Mouse (Mus musculus) testis, postnatal 14 days (tissue): ENCODE results near the gene Cacybp.

ENCODE experiments used
- DNase-seq: peaks from one replicate; pipeline ENCODE4 v3.0.0; 2021; ENCODE audit warnings: low spot score

Gene Cacybp

DNA sequence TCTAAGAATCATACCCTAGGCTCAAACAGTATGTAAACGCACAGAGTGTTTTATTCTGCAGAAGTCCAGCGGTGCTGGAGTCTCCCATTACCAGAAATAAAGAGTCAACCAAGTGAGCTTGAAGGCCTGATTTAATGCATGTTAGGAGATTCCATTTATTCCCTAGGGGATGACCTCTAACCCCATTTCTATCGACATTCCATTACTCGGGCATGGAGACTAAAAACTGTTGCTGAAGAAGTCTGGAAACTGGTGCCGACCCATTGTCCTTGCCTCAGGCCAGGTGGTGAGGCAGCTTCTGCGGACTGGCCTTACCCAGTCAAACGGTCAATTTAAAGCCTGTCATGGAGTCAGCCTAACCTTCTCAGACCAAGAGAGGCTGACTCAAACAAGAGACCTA lies 1.5 kb upstream of the Cacybp start:
- DNase-seq, result no peak

DNA sequence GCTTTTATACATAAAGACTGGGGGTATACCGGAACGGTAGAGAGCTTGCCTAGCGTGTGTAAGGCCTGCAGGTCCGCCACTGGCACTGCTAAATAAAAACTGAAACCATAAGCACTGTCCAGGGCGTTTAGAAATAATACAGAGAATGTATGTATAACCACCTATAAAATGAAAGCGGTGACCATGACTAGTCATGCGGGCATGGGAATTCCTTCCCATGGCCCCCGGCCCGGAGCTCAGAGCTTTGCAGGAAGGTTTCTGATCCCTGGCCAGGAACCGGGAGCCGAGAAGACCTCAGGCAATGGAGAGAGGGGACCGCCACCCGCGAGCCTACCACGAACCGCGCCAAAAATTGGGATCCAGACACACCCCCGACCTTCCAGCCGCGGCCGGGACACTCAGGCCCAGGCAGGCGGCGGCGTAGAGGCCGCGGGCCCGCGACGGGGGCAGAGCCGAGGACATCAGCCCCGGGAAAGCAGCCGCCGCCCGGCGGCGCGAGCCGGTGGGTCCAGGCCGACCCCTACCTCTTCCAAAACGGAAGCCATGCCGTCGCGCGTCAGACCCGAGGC lies 468 bp downstream of the Cacybp start:
- DNase-seq, result no peak

GRCm38 (mm10) chr1:160211597-160212122 lies 1.0 kb downstream of the Cacybp start:
- DNase-seq, result no peak

DNA sequence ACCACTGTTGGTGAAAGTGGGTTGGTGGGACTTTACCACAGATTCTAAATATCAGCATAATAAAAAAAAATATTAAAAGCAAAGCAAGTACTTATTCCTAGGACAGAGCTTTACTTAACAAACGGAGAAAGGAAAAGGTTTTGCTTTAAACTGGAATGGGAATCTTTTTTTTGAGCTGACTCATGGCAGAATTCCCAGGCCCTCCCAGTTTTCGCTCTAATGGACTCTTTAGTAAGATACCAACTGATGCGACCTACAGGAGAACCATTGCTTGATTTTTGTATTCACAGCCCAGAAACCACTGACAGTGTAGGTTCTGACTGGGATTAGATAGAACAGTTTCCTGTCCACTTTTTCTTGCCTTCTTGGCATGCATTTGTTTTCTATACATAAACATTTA lies 2.1 kb downstream of the Cacybp start:
- DNase-seq, result no peak

- DNase-seq, result no peak
Observed at GRCm38 (mm10) chr1:160209844-160210243, 2.8 kb downstream of the Cacybp start.

GRCm38 (mm10) chr1:160205486-160205885 lies 7.2 kb downstream of the Cacybp start:
- DNase-seq, result no peak

GRCm38 (mm10) chr1:160195337-160195663 lies 17.4 kb downstream of the Cacybp start:
- no peak for DNase-seq

DNA sequence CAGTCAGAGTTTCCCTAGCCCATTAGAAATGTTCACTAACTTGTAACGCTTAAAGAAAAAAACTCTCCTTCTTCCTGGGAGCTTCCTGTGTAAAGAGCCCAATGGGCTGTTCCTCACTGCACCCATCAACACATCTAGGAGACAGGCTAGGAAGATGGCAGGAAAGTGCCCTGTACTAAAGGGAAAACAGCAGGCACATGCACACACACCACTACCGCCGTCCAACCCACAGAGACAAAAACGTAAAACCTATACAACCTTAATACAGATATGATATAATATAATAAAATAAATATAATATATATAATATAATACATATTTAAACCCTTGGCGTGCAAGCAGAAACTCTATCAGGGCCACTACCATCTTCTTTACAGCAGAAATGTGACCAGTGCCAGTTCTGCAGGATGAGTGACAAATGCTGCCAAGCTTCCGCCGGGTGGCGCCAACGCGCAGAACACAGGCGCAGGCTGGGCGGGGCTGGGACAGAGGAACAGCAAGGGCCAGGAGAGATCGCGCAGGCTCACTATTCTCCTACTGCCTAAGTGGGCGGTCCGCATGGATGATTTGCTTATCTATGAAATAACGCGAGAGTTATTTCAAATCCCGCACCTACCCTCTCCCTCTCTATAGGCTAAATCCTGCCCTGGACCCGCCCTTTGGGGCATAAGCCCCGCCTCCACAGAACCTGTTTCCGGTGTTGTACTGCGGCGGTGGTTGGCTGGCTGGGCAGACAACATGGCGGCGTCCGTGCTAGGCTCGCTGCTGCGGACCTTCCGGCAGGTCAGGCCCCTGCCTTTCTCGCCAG lies 17.9 kb downstream of the Cacybp start, which contains the start of gene Mrps14:
Gene Mrps14 (plus strand): TSS at position 687 of the 808 bp plus-strand sequence.
- peak; percentile 98 for DNase-seq

GRCm38 (mm10) chr1:160184506-160184905 lies 28.2 kb downstream of the Cacybp start:
- DNase-seq, result no peak

DNA sequence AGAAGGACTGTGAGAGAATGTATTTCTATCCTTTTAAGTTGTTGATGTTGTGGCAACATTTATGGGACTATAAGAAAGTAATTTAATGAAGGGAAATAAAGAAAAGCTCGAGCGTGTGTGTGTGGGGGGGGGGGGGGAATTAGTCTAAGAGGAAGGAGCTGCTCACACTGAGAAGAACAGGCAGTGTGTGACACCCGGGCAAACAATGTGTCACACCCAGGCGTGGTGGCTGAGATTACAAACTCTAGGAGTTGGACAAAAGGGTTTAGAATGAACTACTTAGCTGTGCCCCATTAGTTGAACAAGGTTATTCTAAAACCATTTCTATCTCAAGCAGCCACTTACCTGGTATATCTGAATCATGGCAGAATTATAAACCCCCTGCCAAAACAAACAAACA lies 31.5 kb downstream of the Cacybp start:
- DNase-seq, result no peak

DNA sequence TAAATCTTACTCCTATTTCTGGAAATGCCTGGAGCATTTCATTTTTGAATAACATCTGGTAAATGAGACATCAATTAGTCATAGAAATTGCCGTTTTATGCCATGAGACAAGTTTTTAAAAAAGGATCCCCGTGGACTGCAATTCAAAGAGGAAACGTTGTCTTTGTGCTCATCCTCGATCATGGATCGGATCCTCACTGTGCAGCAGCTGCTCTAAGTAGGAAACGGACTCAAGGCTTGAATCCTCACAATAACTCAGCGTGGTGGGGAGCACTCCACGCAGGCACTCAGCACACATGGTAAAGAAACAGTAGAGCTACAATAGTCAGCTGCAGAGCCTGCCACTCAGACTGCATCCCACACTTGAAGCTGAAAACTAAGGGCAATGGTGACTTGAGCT lies 35.8 kb downstream of the Cacybp start:
- DNase-seq, result peak; percentile 37

DNA sequence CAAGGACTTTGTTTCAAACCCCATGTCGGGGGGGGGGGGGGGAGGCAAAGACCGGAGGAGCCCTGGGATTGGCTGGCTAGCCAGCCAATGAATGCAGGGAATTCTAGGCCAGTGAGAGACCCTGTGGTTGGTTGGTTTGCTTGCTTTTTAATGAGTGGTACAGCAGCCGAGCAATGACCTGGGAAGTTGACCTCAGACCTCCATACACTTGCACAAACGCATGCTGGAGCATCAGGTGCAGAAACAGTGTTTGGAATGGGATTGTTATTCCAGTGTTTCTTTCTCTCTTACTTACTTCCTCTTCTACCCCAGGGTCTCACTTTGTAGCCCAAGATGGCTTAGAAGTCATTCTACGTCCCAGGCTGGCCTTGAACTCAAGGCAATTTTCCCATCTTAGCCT lies 46.1 kb downstream of the Cacybp start:
- no peak for DNase-seq

- DNase-seq, result no peak
Observed at GRCm38 (mm10) chr1:160158190-160158589, 54.5 kb downstream of the Cacybp start.

DNA sequence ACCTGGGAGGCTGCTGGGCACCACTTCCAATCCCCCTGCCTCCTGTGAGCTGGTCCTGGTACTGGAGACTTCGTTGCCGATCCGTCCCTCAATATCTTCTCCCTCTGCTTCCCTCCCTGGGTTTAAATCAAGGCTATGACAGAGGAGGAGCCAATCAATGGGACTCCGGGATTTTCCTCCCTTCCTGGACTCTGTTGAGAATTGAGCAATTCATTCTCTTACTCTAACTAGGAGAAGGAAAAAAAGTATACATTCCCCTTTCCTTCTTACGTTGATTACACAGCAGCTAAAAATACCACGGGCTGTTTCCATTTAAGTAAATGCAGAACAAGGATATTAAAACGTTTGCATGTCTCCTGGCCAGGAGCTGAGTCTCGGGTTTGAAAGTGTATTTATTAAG lies 59.2 kb downstream of the Cacybp start, which contains the start of gene Tnn:
Gene Tnn (minus strand): TSS at position 101 of the 400 bp plus-strand sequence.
- DNase-seq, result no peak
